Mouse (Mus musculus): ENCODE measurements around the gene Aars2. TPM values are rescaled to one million over a fixed set of nuclear protein-coding genes. Genes with fewer than 3 reads are reported as not detected.

Aars2 gene
- polyA plus RNA-seq, 1 experiment from 2014 or later, result 5.6 TPM

- Histone ChIP-seq H3K4me1 (ENCODE audit: control insufficient read depth, low read depth, low read length) (no peaks in the 10 kb centered on the region), H3K27ac (ENCODE audit: low read length) (no peak overlapping the region), H3K9ac (ENCODE audit: low read depth, low read length) (no peak overlapping the region), H3K36me3 (ENCODE audit: control insufficient read depth, insufficient read depth) (no peaks in the 10 kb centered on the region), H3K4me2 (ENCODE audit: low read depth, low read length) (no peak overlapping the region), H3K27me3 (ENCODE audit: control insufficient read depth, insufficient read depth, low read depth, low read length) (peaks cover 18% of the 10 kb centered on the region), H3K4me3 (ENCODE audit: low read depth, low read length) (no peak overlapping the region), H3K9me3 (replicated peaks; ENCODE audit: control insufficient read depth, low read length) (no peaks in the 10 kb centered on the region)
- WGBS (ENCODE audit: insufficient replicate concordance), result 55% methylated on average over 6 of the region's 6 CpGs
- ATAC-seq (ENCODE audit: low read depth), result no peak
Measured at GRCm38 (mm10) chr17:45473667-45474066, 33.0 kb upstream of the Aars2 start.

GRCm38 (mm10) chr17:45474146-45474545, 32.5 kb upstream of the Aars2 start:
- WGBS (ENCODE audit: insufficient replicate concordance), result 65% methylated on average over 8 of the region's 8 CpGs
- Histone ChIP-seq H3K9ac (ENCODE audit: low read depth, low read length) (no peak overlapping the region), H3K27ac (ENCODE audit: low read length) (no peak overlapping the region), H3K4me3 (ENCODE audit: low read depth, low read length) (no peak overlapping the region), H3K9me3 (replicated peaks; ENCODE audit: control insufficient read depth, low read length) (no peaks in the 10 kb centered on the region), H3K4me1 (ENCODE audit: control insufficient read depth, low read depth, low read length) (no peaks in the 10 kb centered on the region), H3K36me3 (ENCODE audit: control insufficient read depth, insufficient read depth) (no peaks in the 10 kb centered on the region), H3K4me2 (ENCODE audit: low read depth, low read length) (no peak overlapping the region), H3K27me3 (ENCODE audit: control insufficient read depth, insufficient read depth, low read depth, low read length) (peaks cover 18% of the 10 kb centered on the region)
- ATAC-seq (ENCODE audit: low read depth), result no peak

GRCm38 (mm10) chr17:45474669-45475465, 31.8 kb upstream of the Aars2 start, which contains the start of gene Spats1:
Gene Spats1 (minus strand): TSS chr17:45475415.
- Histone ChIP-seq H3K4me3 (ENCODE audit: low read depth, low read length) (peak within 1 kb of the TSS; percentile 42), H3K9ac (ENCODE audit: low read depth, low read length) (no peak within 1 kb of the TSS), H3K36me3 (ENCODE audit: control insufficient read depth, insufficient read depth) (no peaks in the 10 kb centered on the region), H3K27me3 (ENCODE audit: control insufficient read depth, insufficient read depth, low read depth, low read length) (peaks cover 18% of the 10 kb centered on the region), H3K9me3 (replicated peaks; ENCODE audit: control insufficient read depth, low read length) (no peaks in the 10 kb centered on the region), H3K27ac (ENCODE audit: low read length) (no peak within 1 kb of the TSS), H3K4me2 (ENCODE audit: low read depth, low read length) (peak within 1 kb of the TSS; percentile 54), H3K4me1 (ENCODE audit: control insufficient read depth, low read depth, low read length) (no peaks in the 10 kb centered on the region)
- WGBS (ENCODE audit: insufficient replicate concordance), result 4% methylated on average over 30 of the region's 30 CpGs
- no peak for ATAC-seq (ENCODE audit: low read depth)

GRCm38 (mm10) chr17:45478234-45478825, 28.3 kb upstream of the Aars2 start:
- no peaks in the 10 kb centered on the region for H3K9me3 ChIP-seq (replicated peaks; ENCODE audit: control insufficient read depth, low read length)
- peak overlapping the region; percentile 4; the same call in 1 of the 2 replicates for H3K4me2 ChIP-seq (ENCODE audit: low read depth, low read length)
- H3K27ac ChIP-seq (ENCODE audit: low read length), result no peak overlapping the region
- H3K27me3 ChIP-seq (ENCODE audit: control insufficient read depth, insufficient read depth, low read depth, low read length), result peaks cover 18% of the 10 kb centered on the region
- no peak for ATAC-seq (ENCODE audit: low read depth)
- H3K4me1 ChIP-seq (ENCODE audit: control insufficient read depth, low read depth, low read length), result no peaks in the 10 kb centered on the region
- no peak overlapping the region for H3K4me3 ChIP-seq (ENCODE audit: low read depth, low read length)
- no peaks in the 10 kb centered on the region for H3K36me3 ChIP-seq (ENCODE audit: control insufficient read depth, insufficient read depth)
- no peak overlapping the region for H3K9ac ChIP-seq (ENCODE audit: low read depth, low read length)
- 8% methylated on average over 12 of the region's 12 CpGs for WGBS (ENCODE audit: insufficient replicate concordance)

- H3K4me2 ChIP-seq (ENCODE audit: low read depth, low read length), result no peak overlapping the region
- no peaks in the 10 kb centered on the region for H3K4me1 ChIP-seq (ENCODE audit: control insufficient read depth, low read depth, low read length)
- ATAC-seq (ENCODE audit: low read depth), result no peak
- H3K9ac ChIP-seq (ENCODE audit: low read depth, low read length), result no peak overlapping the region
- WGBS (ENCODE audit: insufficient replicate concordance), result 11% methylated on average over 2 of the region's 2 CpGs
- H3K27me3 ChIP-seq (ENCODE audit: control insufficient read depth, insufficient read depth, low read depth, low read length), result peaks cover 7% of the 10 kb centered on the region; the same call in 1 of the 2 replicates
- no peaks in the 10 kb centered on the region for H3K9me3 ChIP-seq (replicated peaks; ENCODE audit: control insufficient read depth, low read length)
- H3K4me3 ChIP-seq (ENCODE audit: low read depth, low read length), result no peak overlapping the region
- H3K27ac ChIP-seq (ENCODE audit: low read length), result no peak overlapping the region
- H3K36me3 ChIP-seq (ENCODE audit: control insufficient read depth, insufficient read depth), result no peaks in the 10 kb centered on the region
Measured at GRCm38 (mm10) chr17:45480429-45480828, 26.2 kb upstream of the Aars2 start.

- no peak overlapping the region for H3K4me3 ChIP-seq (ENCODE audit: low read depth, low read length)
- no peak overlapping the region for H3K27ac ChIP-seq (ENCODE audit: low read length)
- H3K4me2 ChIP-seq (ENCODE audit: low read depth, low read length), result no peak overlapping the region
- ATAC-seq (ENCODE audit: low read depth), result no peak
- no peaks in the 10 kb centered on the region for H3K27me3 ChIP-seq (ENCODE audit: control insufficient read depth, insufficient read depth, low read depth, low read length)
- no peaks in the 10 kb centered on the region for H3K4me1 ChIP-seq (ENCODE audit: control insufficient read depth, low read depth, low read length)
- H3K9me3 ChIP-seq (replicated peaks; ENCODE audit: control insufficient read depth, low read length), result no peaks in the 10 kb centered on the region
- H3K9ac ChIP-seq (ENCODE audit: low read depth, low read length), result no peak overlapping the region
- no peaks in the 10 kb centered on the region for H3K36me3 ChIP-seq (ENCODE audit: control insufficient read depth, insufficient read depth)
- 71% methylated on average over 7 of the region's 7 CpGs for WGBS (ENCODE audit: insufficient replicate concordance)
Measured at GRCm38 (mm10) chr17:45485581-45485980, 21.1 kb upstream of the Aars2 start.

- no peak for ATAC-seq (ENCODE audit: low read depth)
- H3K27ac ChIP-seq (ENCODE audit: low read length), result no peak overlapping the region
- no peaks in the 10 kb centered on the region for H3K36me3 ChIP-seq (ENCODE audit: control insufficient read depth, insufficient read depth)
- no peak overlapping the region for H3K9ac ChIP-seq (ENCODE audit: low read depth, low read length)
- no peak overlapping the region for H3K4me3 ChIP-seq (ENCODE audit: low read depth, low read length)
- WGBS (ENCODE audit: insufficient replicate concordance), result 10% methylated on average over 5 of the region's 5 CpGs
- no peaks in the 10 kb centered on the region for H3K27me3 ChIP-seq (ENCODE audit: control insufficient read depth, insufficient read depth, low read depth, low read length)
- H3K4me2 ChIP-seq (ENCODE audit: low read depth, low read length), result no peak overlapping the region
- no peaks in the 10 kb centered on the region for H3K9me3 ChIP-seq (replicated peaks; ENCODE audit: control insufficient read depth, low read length)
- no peaks in the 10 kb centered on the region for H3K4me1 ChIP-seq (ENCODE audit: control insufficient read depth, low read depth, low read length)
Measured at GRCm38 (mm10) chr17:45487216-45487615, 19.4 kb upstream of the Aars2 start.

GRCm38 (mm10) chr17:45488321-45489254, 18.1 kb upstream of the Aars2 start:
- 67% methylated on average over 23 of the region's 23 CpGs for WGBS (ENCODE audit: insufficient replicate concordance)
- H3K36me3 ChIP-seq (ENCODE audit: control insufficient read depth, insufficient read depth), result no peaks in the 10 kb centered on the region
- H3K9ac ChIP-seq (ENCODE audit: low read depth, low read length), result no peak overlapping the region
- no peaks in the 10 kb centered on the region for H3K9me3 ChIP-seq (replicated peaks; ENCODE audit: control insufficient read depth, low read length)
- H3K27me3 ChIP-seq (ENCODE audit: control insufficient read depth, insufficient read depth, low read depth, low read length), result no peaks in the 10 kb centered on the region
- no peak overlapping the region for H3K27ac ChIP-seq (ENCODE audit: low read length)
- ATAC-seq (ENCODE audit: low read depth), result no peak
- no peak overlapping the region for H3K4me3 ChIP-seq (ENCODE audit: low read depth, low read length)
- H3K4me1 ChIP-seq (ENCODE audit: control insufficient read depth, low read depth, low read length), result no peaks in the 10 kb centered on the region
- no peak overlapping the region for H3K4me2 ChIP-seq (ENCODE audit: low read depth, low read length)

Measured in liver, embryonic 16.5 days (tissue).